Mouse (Mus musculus) large intestine, adult 2 months (tissue): Measurements from ENCODE around the gene Vwa8. TPM values are rescaled to one million over a fixed set of nuclear protein-coding genes. Genes with fewer than 3 reads are reported as not detected.

Experiments
- DNase-seq: peaks from one replicate; pipeline ENCODE4 v3.0.0-alpha.2; 2012; ENCODE audit warnings: low read depth, low spot score
- WGBS: fragments of 180-500 bp; shearing (Covaris S2); methylation state at CpG from one replicate; pipeline ENCODE4 v1.1.7; 2018; 5-methylcytosine and 5-hydroxymethylcytosine counted together
- polyA plus RNA-seq: library from polyadenylated mRNA; depleted of rRNA; stranded (reverse); fragments of >200 nt; gene quantifications from 2 replicates; pipeline ENCODE4 v1.2.3, GENCODE M21; 2012

The Vwa8 gene
- polyA plus RNA-seq, 1 experiment: 12.2 TPM

- 77% methylated on average over 12 of the region's 12 CpGs for WGBS
- DNase-seq: no peak
These were observed 354.8 kb downstream of the Vwa8 start for GRCm38 (mm10) chr14:79203496-79204158.

DNA sequence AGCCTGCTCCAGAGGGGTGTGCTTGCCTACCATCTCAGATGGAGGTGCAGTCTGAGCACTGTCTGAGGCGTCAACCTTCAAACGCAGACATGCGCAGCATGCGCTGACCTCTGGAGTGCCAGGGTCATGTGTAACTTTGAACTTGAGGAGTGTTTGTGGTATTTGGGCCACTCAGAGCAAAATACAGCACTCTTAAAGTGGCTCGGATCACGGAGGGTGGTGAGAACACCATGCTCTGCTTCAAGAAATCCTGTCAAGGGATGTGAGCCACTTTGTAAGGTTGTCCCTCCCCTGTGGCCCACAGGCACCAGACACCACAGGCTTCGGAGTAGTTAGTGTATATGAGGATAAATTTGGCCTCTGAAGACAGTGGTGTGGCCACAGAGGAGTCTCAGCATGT lies 356.0 kb downstream of the Vwa8 start:
- WGBS: 94% methylated on average over 7 of the region's 7 CpGs
- no peak for DNase-seq

- no peak for DNase-seq
- 70% methylated on average over 11 of the region's 11 CpGs for WGBS
These were observed 357.4 kb downstream of the Vwa8 start for GRCm38 (mm10) chr14:79206210-79206609.

GRCm38 (mm10) chr14:79208468-79208867 lies 359.6 kb downstream of the Vwa8 start:
- no peak for DNase-seq

GRCm38 (mm10) chr14:79209813-79210212 lies 361.0 kb downstream of the Vwa8 start:
- no peak for DNase-seq
- WGBS: 93% methylated on average over 3 of the region's 3 CpGs

- 91% methylated on average over 11 of the region's 11 CpGs for WGBS
These were observed 363.6 kb downstream of the Vwa8 start for GRCm38 (mm10) chr14:79212380-79212991.

GRCm38 (mm10) chr14:79214129-79214528 lies 365.3 kb downstream of the Vwa8 start:
- no peak for DNase-seq
- WGBS: 83% methylated on average over 6 of the region's 6 CpGs

More at GRCm38 (mm10) chr14:79212380-79212991, 363.6 kb downstream of the Vwa8 start:
- DNase-seq: no peak

DNA sequence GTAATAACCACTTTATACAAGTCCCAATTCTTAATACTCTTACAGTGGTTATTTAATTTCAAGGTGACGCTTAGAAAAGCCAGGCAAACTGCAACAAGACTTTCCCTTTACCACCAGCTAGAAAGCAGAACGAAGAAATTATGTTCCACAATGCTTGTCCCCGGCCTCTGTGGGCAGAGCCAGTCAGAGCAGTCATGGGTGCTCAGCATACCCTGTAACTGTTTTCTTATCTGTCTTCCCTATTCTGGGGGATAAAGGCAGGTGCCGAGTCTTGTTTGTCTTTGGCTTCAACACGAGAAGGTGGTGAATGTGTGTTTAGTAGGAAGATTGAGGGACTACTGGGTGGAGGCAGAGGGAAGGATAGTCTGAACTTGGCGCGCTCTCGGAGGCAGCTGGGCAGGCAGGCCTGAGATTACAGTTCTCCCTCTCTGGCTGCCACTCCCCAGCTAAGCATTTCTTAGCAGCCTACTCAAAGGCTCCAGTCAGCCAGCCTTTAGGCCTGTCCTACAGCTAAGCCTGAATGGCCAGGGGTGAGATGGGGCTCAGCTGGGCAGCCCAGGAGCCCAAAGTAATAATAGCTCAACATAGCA lies 365.9 kb downstream of the Vwa8 start:
- 31% methylated on average over 8 of the region's 8 CpGs for WGBS
- DNase-seq: no peak

GRCm38 (mm10) chr14:79216366-79216765 lies 367.5 kb downstream of the Vwa8 start:
- WGBS: 54% methylated on average over 2 of the region's 2 CpGs
- DNase-seq: no peak

- no peak for DNase-seq
- 88% methylated on average over 12 of the region's 12 CpGs for WGBS
These were observed 374.7 kb downstream of the Vwa8 start for GRCm38 (mm10) chr14:79223431-79224036.

DNA sequence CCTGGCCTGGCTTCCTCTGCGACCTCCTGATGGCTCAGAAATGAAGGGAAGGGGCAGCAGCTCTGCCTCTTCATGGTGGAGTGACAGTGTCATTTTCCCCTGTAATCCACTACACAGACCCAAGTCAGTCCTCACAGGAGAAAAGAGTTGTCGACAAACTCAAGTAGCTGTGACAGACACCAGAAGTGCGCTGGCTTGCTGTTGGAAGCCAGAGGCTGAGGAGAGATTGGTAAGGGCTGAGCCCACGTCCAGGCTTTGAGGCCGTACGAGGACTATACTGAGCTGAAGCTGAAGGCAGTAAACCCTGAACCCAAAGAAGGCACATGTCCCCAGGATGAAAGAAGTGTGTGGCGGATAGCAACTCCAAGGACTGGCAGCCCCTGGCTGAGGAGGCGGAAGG lies 376.6 kb downstream of the Vwa8 start:
- no peak for DNase-seq
- WGBS: 89% methylated on average over 8 of the region's 8 CpGs

DNA sequence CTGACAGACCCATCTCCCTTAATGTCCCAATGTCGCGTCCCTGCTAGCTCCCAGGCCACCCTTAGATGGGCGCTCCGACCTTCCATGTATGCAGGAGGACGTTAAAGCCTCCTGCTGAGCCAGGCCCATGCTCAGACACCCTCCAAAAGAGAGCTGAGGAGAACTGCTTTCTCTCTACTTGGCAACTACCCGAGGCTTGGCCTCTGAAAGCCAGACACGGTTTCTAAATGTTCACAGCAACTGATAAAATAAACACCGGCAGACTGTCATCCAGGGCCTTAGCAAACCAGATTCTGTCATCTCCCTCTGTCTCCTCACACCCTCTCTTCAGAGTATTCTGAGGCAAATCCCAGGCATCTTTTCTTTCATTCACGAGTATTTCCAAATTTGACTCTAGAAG lies 377.2 kb downstream of the Vwa8 start:
- WGBS: 74% methylated on average over 9 of the region's 9 CpGs
- DNase-seq: no peak

- 95% methylated on average over 6 of the region's 6 CpGs for WGBS
- no peak for DNase-seq
These were observed 377.9 kb downstream of the Vwa8 start for GRCm38 (mm10) chr14:79226741-79227140.

GRCm38 (mm10) chr14:79227955-79228354 lies 379.1 kb downstream of the Vwa8 start:
- no peak for DNase-seq

GRCm38 (mm10) chr14:79231677-79232076 lies 382.8 kb downstream of the Vwa8 start:
- no peak for DNase-seq
- 31% methylated on average over 4 of the region's 4 CpGs for WGBS

More at GRCm38 (mm10) chr14:79227955-79228354, 379.1 kb downstream of the Vwa8 start:
- 20% methylated on average over 4 of the region's 4 CpGs for WGBS

DNA sequence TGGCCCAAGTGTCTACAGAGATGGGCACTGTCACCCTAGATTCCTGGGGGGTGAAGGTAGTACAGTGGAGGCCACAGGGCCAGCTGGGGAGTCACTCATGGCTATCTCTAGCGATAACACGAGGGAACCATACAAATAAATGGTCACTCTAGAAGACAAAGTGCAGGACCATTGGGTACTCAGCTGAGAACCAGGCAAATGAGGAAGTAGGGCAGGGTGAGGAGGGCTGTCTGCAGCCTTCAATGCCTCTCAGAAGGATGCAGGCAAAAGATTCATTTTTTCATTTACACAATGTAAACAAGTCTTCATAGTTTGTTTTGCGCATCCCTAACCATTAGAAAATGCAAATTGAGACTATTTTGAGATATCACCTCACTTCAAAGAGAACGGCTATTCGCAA lies 384.8 kb downstream of the Vwa8 start:
- WGBS: 90% methylated on average over 5 of the region's 5 CpGs
- no peak for DNase-seq

GRCm38 (mm10) chr14:79234513-79234912 lies 385.7 kb downstream of the Vwa8 start:
- DNase-seq: no peak
- 83% methylated on average over 2 of the region's 2 CpGs for WGBS

GRCm38 (mm10) chr14:79235157-79235556 lies 386.3 kb downstream of the Vwa8 start:
- 74% methylated on average over 5 of the region's 5 CpGs for WGBS
- no peak for DNase-seq

GRCm38 (mm10) chr14:79236261-79236660 lies 387.4 kb downstream of the Vwa8 start:
- 70% methylated on average over 6 of the region's 6 CpGs for WGBS
- DNase-seq: no peak

DNA sequence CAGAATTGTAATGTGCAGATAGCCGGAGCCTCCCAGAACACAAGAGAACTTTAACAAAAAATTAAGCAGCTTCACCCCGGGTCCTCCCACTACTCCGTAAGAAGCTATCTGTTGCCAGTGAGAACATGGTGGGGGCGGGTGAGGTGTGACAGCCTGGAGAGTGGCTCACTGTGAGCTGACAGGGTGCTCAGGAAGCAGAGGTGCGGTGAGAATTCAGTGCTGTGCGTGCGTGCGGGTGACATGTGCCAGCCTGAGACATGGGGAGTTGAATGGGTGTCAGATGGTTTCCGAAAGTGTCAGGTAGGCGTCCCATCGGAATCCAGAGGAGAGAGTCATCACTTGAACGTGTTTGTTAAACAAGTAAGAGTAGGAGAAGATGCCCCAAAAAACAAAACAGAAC lies 390.6 kb downstream of the Vwa8 start:
- WGBS: 95% methylated on average over 12 of the region's 12 CpGs
- DNase-seq: no peak
